Mouse (Mus musculus): ENCODE measurements at regions not wholly inside any gene's neighbourhood (a gene's known extent, or its start where the extent isn't known, plus 50 kb on each side); places are given as distances from the start of the nearest gene placed in this dataset.
"Not testable (repeated sequence)": the region's sequence is repeated elsewhere in the genome, so short reads cannot be mapped to it uniquely, and the experiment has no call there.

GRCm38 (mm10) chr16:54894661-54895060 lies 403.1 kb downstream of the Zpld1 start:
- no peak overlapping the region for H3K4me2 ChIP-seq (replicated peaks; ENCODE audit: low read depth, low read length)
- 92% methylated on average over 5 of the region's 5 CpGs for WGBS
- no peak for DNase-seq (ENCODE audit: low spot score)
- H3K27me3 ChIP-seq (ENCODE audit: control insufficient read depth, insufficient read depth, low read length): no peaks in the 10 kb centered on the region
- no peak overlapping the region for H3K4me3 ChIP-seq (ENCODE audit: low read depth, low read length)
- no peak for ATAC-seq (ENCODE audit: low FRiP score)
- no peak overlapping the region for H3K27ac ChIP-seq (ENCODE audit: low read depth, low read length)
- no peaks in the 10 kb centered on the region for H3K4me1 ChIP-seq (replicated peaks; ENCODE audit: control insufficient read depth, insufficient read depth, low read length)
- no peak overlapping the region for H3K9ac ChIP-seq (ENCODE audit: low read depth, low read length)
- no peaks in the 10 kb centered on the region for H3K36me3 ChIP-seq (ENCODE audit: control insufficient read depth, insufficient read depth, low read length)
- H3K9me3 ChIP-seq (ENCODE audit: control insufficient read depth, low read length): no peaks in the 10 kb centered on the region

GRCm38 (mm10) chr16:54857369-54857768 lies 440.4 kb downstream of the Zpld1 start:
- ATAC-seq (ENCODE audit: low FRiP score): no peak; the same call in 1 of the 2 replicates
- Histone ChIP-seq H3K36me3 (ENCODE audit: control insufficient read depth, insufficient read depth, low read length) (no peaks in the 10 kb centered on the region), H3K4me1 (replicated peaks; ENCODE audit: control insufficient read depth, insufficient read depth, low read length) (no peaks in the 10 kb centered on the region), H3K27ac (ENCODE audit: low read depth, low read length) (no peak overlapping the region), H3K9ac (ENCODE audit: low read depth, low read length) (no peak overlapping the region), H3K4me3 (ENCODE audit: low read depth, low read length) (no peak overlapping the region), H3K4me2 (replicated peaks; ENCODE audit: low read depth, low read length) (no peak overlapping the region), H3K27me3 (ENCODE audit: control insufficient read depth, insufficient read depth, low read length) (no peaks in the 10 kb centered on the region), H3K9me3 (ENCODE audit: control insufficient read depth, low read length) (no peaks in the 10 kb centered on the region)
- DNase-seq (ENCODE audit: low spot score): peak; percentile 2

GRCm38 (mm10) chr16:54842996-54843395 lies 454.8 kb downstream of the Zpld1 start:
- 91% methylated on average over 4 of the region's 4 CpGs for WGBS
- not testable (repeated sequence) for H3K4me3 ChIP-seq (ENCODE audit: low read depth, low read length); H3K4me1 ChIP-seq (replicated peaks; ENCODE audit: control insufficient read depth, insufficient read depth, low read length); ATAC-seq (ENCODE audit: low FRiP score); H3K36me3 ChIP-seq (ENCODE audit: control insufficient read depth, insufficient read depth, low read length); DNase-seq (ENCODE audit: low spot score); H3K9me3 ChIP-seq (ENCODE audit: control insufficient read depth, low read length); H3K27me3 ChIP-seq (ENCODE audit: control insufficient read depth, insufficient read depth, low read length); H3K27ac ChIP-seq (ENCODE audit: low read depth, low read length); H3K9ac ChIP-seq (ENCODE audit: low read depth, low read length); H3K4me2 ChIP-seq (replicated peaks; ENCODE audit: low read depth, low read length)
